Mouse (Mus musculus): ENCODE data around the gene Sema3d.

DNA sequence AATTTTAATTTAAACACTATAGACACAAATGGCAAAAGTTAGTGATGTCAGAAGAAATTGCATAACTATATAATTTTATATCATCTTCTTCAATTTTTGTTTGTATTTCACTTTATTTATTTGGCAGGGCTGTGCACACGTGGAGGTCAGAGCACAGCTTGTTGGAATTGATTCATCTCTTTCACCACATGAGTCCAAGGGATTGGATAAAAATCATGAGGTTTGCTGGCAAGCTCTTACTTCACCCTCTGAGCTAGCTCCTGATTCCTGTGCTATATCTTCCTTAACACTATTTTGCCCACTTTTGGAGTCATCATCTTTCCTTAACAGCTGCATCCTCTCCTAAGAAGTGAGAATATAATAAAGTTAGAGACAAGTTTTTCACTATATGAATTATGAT is 5.9 kb upstream of the Sema3d start:
- TF ChIP-seq CTCF (IDR thresholded peaks at IDR 0.05; ENCODE audit: low read depth, low read length) (no peak), TAL1 (conservative IDR thresholded peaks at IDR 0.05; ENCODE audit: low read depth, low read length) (no peak)
